Mouse (Mus musculus) CH12.LX (cell line): ENCODE measurements around the gene 1700042G07Rik.

Source experiments
- CTCF ChIP-seq, 2 experiments: IDR thresholded peaks in 1 of 2; conservative IDR thresholded peaks in 1 of 2; 2 replicates each; pipeline ENCODE4 v1.5.1; 2011 to 2012; ENCODE audit warnings: low read depth in 2 of 2, low read length in 2 of 2, improper control_type of control experiment in 1 of 2, inconsistent platforms in 1 of 2, mild to moderate bottlenecking in 1 of 2, moderate library complexity in 1 of 2
- EP300 ChIP-seq: IDR thresholded peaks from 2 replicates; pipeline ENCODE4 v1.6.1; 2011; ENCODE audit warnings: low read length, improper control_type of control experiment
- ETS1 ChIP-seq: conservative IDR thresholded peaks from 2 replicates; pipeline ENCODE4 v1.6.1; 2012; ENCODE audit warnings: low read depth, mild to moderate bottlenecking, inconsistent platforms, low read length, improper control_type of control experiment, moderate library complexity
- MAX ChIP-seq: IDR thresholded peaks from 2 replicates; pipeline ENCODE4 v1.6.1; 2011; ENCODE audit warnings: low read length, improper control_type of control experiment
- MYC ChIP-seq: IDR thresholded peaks from 2 replicates; pipeline ENCODE4 v1.6.1; 2011; ENCODE audit warnings: low read depth, mild to moderate bottlenecking, improper control_type of control experiment, low read length
- NRF1 ChIP-seq: IDR thresholded peaks from 2 replicates; pipeline ENCODE4 v1.6.1; 2014; ENCODE audit warnings: low read depth, mild to moderate bottlenecking, inconsistent platforms, low read length, improper control_type of control experiment, moderate library complexity
- POLR2A ChIP-seq: IDR thresholded peaks from 2 replicates; pipeline ENCODE4 v1.6.1; 2011; ENCODE audit warnings: low read depth, mild to moderate bottlenecking, improper control_type of control experiment, low read length
- RAD21 ChIP-seq: IDR thresholded peaks from 2 replicates; pipeline ENCODE4 v1.6.1; 2011; ENCODE audit warnings: low read depth, mild to moderate bottlenecking, low read length, improper control_type of control experiment, moderate library complexity
- SMC3 ChIP-seq: IDR thresholded peaks from 2 replicates; pipeline ENCODE4 v1.6.1; 2011; ENCODE audit warnings: low read depth, low read length, improper control_type of control experiment
- TBP ChIP-seq: conservative IDR thresholded peaks from 2 replicates; pipeline ENCODE4 v1.6.1; 2011; ENCODE audit warnings: low read depth, low read length, improper control_type of control experiment
- TCF12 ChIP-seq: IDR thresholded peaks from 2 replicates; pipeline ENCODE4 v1.6.1; 2014; ENCODE audit warnings: low read depth, mild to moderate bottlenecking, inconsistent platforms, low read length, improper control_type of control experiment
- ZNF384 ChIP-seq: IDR thresholded peaks from 2 replicates; pipeline ENCODE4 v1.6.1; 2012; ENCODE audit warnings: low read depth, low read length, improper control_type of control experiment, inconsistent platforms

DNA sequence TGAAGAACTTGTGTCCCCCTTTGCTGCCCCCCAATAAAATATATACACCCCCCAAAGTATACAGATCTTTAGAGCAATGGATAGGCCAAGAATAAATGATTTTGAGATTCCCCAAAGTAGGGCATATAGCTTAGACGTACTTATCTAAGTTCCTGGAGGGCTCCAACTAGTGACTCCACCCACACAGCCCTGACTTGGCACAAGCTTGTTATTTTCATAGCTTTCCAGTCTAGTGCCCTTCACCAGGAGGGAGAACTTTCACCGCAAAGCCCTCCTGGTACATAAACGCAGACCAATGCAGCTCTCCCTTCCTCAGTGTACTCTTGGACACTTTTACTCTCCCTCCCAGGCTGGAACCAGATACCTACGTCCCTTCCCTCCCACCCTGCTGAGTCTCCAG lies 11.0 kb upstream of the 1700042G07Rik start:
- TF ChIP-seq CTCF (conservative IDR thresholded peaks at IDR 0.05 in 1 of 2, IDR thresholded peaks at IDR 0.05 in 1 of 2; ENCODE audit: low read depth in 2 of 2, low read length in 2 of 2) (no peak), MAX (no peak), EP300 (no peak), ETS1 (no peak), POLR2A (no peak; the same call in 1 of the 2 replicates), ZNF384 (no peak), SMC3 (no peak), NRF1 (no peak), RAD21 (no peak), TCF12 (no peak), MYC (no peak), TBP (no peak)
